32 mouse cellular contexts compared by ENCODE assay signal in genomic region chr9:111655066-111655465, GRCm38 (mm10). TPM values are rescaled to one million over a fixed set of nuclear protein-coding genes. Genes with fewer than 3 reads are reported as not detected.
"Had no signal": no experiment of that assay in that cellular context is flagged by ENCODE, and none has a peak within 500 bp of the region (broad histone marks: within the 10 kb centered on the region; RNA-seq: fewer than 3 reads in every experiment).

No protein-coding gene starts in this region.

- H3K9ac ChIP-seq: limb, embryonic 12.5 days; limb, embryonic 13.5 days; limb, embryonic 15.5 days; liver, embryonic 12.5 days; liver, embryonic 13.5 days; liver, embryonic 14.5 days; liver, embryonic 15.5 days; liver, postnatal 0 days; lung, embryonic 14.5 days; lung, embryonic 15.5 days; midbrain, embryonic 12.5 days; midbrain, embryonic 13.5 days; midbrain, embryonic 15.5 days; neural tube, embryonic 12.5 days had no signal

- H3K4me3 ChIP-seq: limb, embryonic 10.5 days; limb, embryonic 12.5 days; limb, embryonic 13.5 days; limb, embryonic 15.5 days; liver, embryonic 12.5 days; liver, embryonic 13.5 days; liver, embryonic 15.5 days; lung, embryonic 15.5 days; megakaryocyte, embryonic 14.5 days; midbrain, embryonic 10.5 days; midbrain, embryonic 12.5 days; midbrain, embryonic 13.5 days; midbrain, embryonic 15.5 days; myocyte; neural tube, embryonic 12.5 days had no signal

- DNase-seq: left cerebral cortex, postnatal 4 days; liver; liver, embryonic 13.5 days; liver, postnatal 0 days; lung, adult 18-20 months; lung, adult 2 months; lung, embryonic 14.5 days; lung, postnatal 10 days; lung, postnatal 14 days; lung, postnatal 36 days; lung, postnatal 4 days; midbrain, embryonic 14.5 days had no signal

- H3K27ac ChIP-seq: limb, embryonic 10.5 days; limb, embryonic 12.5 days; limb, embryonic 13.5 days; limb, embryonic 15.5 days; liver, embryonic 12.5 days; liver, embryonic 13.5 days; liver, embryonic 14.5 days; liver, embryonic 15.5 days; lung, embryonic 15.5 days; macrophage; midbrain, embryonic 10.5 days; midbrain, embryonic 12.5 days; midbrain, embryonic 13.5 days; midbrain, embryonic 15.5 days; neural tube, embryonic 12.5 days had no signal

- H3K4me1 ChIP-seq: limb, embryonic 10.5 days; limb, embryonic 12.5 days; limb, embryonic 13.5 days; limb, embryonic 15.5 days; liver, embryonic 12.5 days; liver, embryonic 13.5 days; liver, embryonic 15.5 days; lung, embryonic 15.5 days; megakaryocyte, embryonic 14.5 days; midbrain, embryonic 12.5 days; midbrain, embryonic 13.5 days; neural tube, embryonic 12.5 days had no signal

- ATAC-seq: liver, embryonic 12.5 days; liver, postnatal 0 days; lung, postnatal 0 days; midbrain, embryonic 13.5 days; midbrain, embryonic 15.5 days; midbrain, embryonic 16.5 days had no signal

- H3K36me3 ChIP-seq: limb, embryonic 10.5 days; limb, embryonic 12.5 days; limb, embryonic 13.5 days; limb, embryonic 15.5 days; liver, embryonic 12.5 days; liver, embryonic 13.5 days; liver, embryonic 15.5 days; lung, embryonic 15.5 days; midbrain, embryonic 10.5 days; midbrain, embryonic 12.5 days; midbrain, embryonic 13.5 days; midbrain, embryonic 15.5 days; neural tube, embryonic 12.5 days had no signal

- H3K9me3 ChIP-seq: limb, embryonic 10.5 days; limb, embryonic 12.5 days; limb, embryonic 13.5 days; limb, embryonic 15.5 days; liver, embryonic 12.5 days; liver, embryonic 13.5 days; liver, embryonic 15.5 days; lung, embryonic 15.5 days; midbrain, embryonic 10.5 days; midbrain, embryonic 12.5 days; midbrain, embryonic 13.5 days; midbrain, embryonic 15.5 days; neural tube, embryonic 12.5 days had no signal

- H3K4me2 ChIP-seq: limb, embryonic 12.5 days; limb, embryonic 13.5 days; limb, embryonic 15.5 days; liver, embryonic 11.5 days; liver, embryonic 12.5 days; liver, embryonic 13.5 days; liver, embryonic 15.5 days; lung, embryonic 14.5 days; lung, embryonic 15.5 days; midbrain, embryonic 11.5 days; midbrain, embryonic 12.5 days; midbrain, embryonic 13.5 days; midbrain, embryonic 15.5 days; neural tube, embryonic 12.5 days had no signal

- H3K27me3 ChIP-seq: limb, embryonic 12.5 days; limb, embryonic 13.5 days; limb, embryonic 15.5 days; liver, embryonic 12.5 days; liver, embryonic 13.5 days; liver, embryonic 15.5 days; lung, embryonic 15.5 days; megakaryocyte, embryonic 14.5 days; midbrain, embryonic 12.5 days; midbrain, embryonic 13.5 days; midbrain, embryonic 15.5 days; neural tube, embryonic 12.5 days had no signal

RNA-seq across cellular contexts. Expression of gene Stac, which starts 35.1 kb away (rescaled TPM):
- polyA plus RNA-seq: liver, postnatal 0 days; macrophage had no signal
